Mouse (Mus musculus) lung, postnatal 0 days (tissue): Measurements from ENCODE around the gene Smco4.

Source experiments
- CTCF ChIP-seq: IDR thresholded peaks from 2 replicates; pipeline ENCODE4 v1.5.1; 2016; ENCODE audit warnings: antibody characterized with exemption, mild to moderate bottlenecking
- EP300 ChIP-seq: IDR thresholded peaks from 2 replicates; pipeline ENCODE4 v1.6.1; 2016; ENCODE audit warnings: antibody characterized with exemption, mild to moderate bottlenecking, control low read depth

DNA sequence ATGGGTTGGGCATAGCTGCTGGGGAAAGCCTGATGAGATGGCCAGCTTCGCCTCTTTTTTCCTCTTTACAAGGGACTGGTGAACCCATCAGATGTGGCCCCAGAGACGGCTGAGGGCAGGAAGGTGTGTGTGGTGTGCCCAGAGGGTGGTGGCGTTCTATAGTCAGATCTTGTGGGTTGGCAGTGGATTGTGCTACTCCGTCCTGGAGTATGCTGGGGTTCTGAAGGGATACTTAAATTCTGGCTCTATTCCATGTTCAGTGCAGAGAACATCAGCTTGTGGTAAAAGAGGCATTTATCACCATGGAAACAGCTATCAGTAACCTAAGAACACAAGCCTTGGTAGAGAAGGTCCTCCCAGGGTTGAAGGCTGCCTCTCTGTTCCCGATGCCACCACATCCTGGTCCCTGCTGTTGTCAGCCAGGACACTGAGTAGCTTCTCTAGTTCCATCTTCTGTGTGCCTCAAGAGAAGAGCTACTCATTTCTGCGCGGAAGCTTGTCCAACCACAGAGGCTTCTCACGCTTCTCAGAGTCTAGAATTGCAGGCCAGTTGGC, 45.8 kb downstream of the Smco4 start:
- TF ChIP-seq CTCF (no peak), EP300 (no peak)
